Mouse (Mus musculus) mouse embryonic stem cell (cell line): ENCODE measurements around the gene B3galt1.

ENCODE experiments used
- in situ Hi-C, 2 experiments: fragments of 300-500 bp; cut with MboI; formaldehyde crosslinking; loops; 1 replicate in 1 of 2; 3 replicates in 1 of 2; pipeline ENCODE4 v1.14.3; 2019 to 2020; ENCODE audit warnings: low sequenced_read_pairs in 2 of 2, low pct_unique_long_range_greater_than_20kb in 1 of 2, mixed read lengths in 1 of 2; ENCODE audit not compliant: unreplicated experiment in 1 of 2

Gene B3galt1

GRCm38 (mm10) chr2:68124751-68125150 lies 559.1 kb downstream of the B3galt1 start:
- in situ Hi-C loops: loop anchor here (10.0 to 25.0 kb wide), 2 partner anchors 213 to 220 kb away; no protein-coding TSS in a partner anchor

- in situ Hi-C loops: no loop called here
Observed at GRCm38 (mm10) chr2:68141094-68141493, 575.4 kb downstream of the B3galt1 start.

GRCm38 (mm10) chr2:68143292-68143691 lies 577.6 kb downstream of the B3galt1 start:
- in situ Hi-C loops: no loop called here

DNA sequence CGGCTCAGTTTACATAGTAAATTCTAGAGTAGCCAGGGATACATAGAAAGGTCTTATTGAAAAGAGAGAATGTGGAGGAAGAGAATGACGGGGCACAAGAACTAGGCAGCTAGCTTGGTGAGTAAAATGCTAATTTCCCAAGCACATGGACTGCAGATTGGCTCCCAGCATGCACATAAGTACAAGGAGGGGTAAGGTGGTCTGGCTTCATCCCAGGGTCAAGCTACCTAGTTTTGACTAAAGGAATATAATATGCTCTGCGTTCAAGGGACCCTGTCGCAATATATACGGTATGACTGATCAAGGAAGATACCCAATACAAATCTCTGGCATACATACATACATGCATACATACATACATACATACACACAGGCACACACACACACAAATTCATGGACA lies 594.1 kb downstream of the B3galt1 start:
- in situ Hi-C loops: no loop called here

- in situ Hi-C loops: no loop called here
Observed at GRCm38 (mm10) chr2:68160566-68160965, 594.9 kb downstream of the B3galt1 start.

DNA sequence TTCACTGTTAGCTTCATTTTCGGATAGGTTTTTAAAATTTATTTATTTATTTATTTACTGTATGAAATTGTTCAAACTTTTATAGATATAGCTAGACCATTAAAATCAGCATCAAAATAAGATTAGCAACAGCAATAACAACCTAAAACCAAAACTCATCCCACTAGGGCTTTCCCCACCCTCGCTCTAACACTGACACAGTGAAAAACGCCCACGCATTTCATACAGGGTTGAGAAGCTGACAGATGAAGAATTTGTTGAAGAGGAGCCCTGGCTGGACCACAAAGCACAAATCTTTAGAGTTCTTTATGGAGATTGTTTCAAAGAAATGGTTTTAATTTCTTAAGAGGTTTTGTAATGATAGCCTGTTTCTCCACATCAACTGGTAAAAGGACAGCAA lies 596.3 kb downstream of the B3galt1 start:
- in situ Hi-C loops: no loop called here

DNA sequence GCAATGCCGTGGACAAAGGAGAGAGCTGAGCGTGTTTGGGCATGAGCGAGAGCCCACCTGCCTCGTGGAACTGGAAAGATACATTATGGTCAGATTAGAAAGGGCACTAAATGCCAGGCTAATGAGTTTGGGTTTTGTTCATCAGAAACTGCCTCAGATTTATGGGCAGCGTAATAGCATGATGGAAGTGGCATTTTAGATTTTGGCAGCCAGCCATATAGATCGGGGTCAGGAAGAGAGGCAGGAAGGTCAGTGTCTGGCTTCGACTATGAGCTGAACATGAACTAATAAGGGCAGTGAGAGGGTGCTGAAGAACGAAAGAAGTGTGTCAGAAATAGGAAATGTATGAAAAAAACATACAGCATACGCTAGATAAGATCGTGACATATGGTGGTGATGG lies 605.6 kb downstream of the B3galt1 start:
- in situ Hi-C loops: no loop called here
